In genomic region chr3:108401692-108402527, GRCm38 (mm10) we compare ENCODE assay signal across 7 mouse cellular contexts. TPM values are rescaled to one million over a fixed set of nuclear protein-coding genes. Genes with fewer than 3 reads are reported as not detected.
DNase-seq lines count a peak whose midpoint lies in the region; ATAC-seq lines count a peak whose summit lies in the region.

No protein-coding gene starts in this region.

- intact Hi-C loops in gastrocnemius, postnatal 36 days (cut with DNase I) = loop anchor here (2.0 kb wide), 1 partner anchor 161 kb away; the partner anchor contains the start of gene Tmem167b
- intact Hi-C loops in left cerebral cortex, postnatal 4 days (cut with DNase I) = loop anchor here (5.0 kb wide), 1 partner anchor 150 kb away; no protein-coding TSS in a partner anchor

- no peaks in the 10 kb centered on the region for H3K27me3 ChIP-seq in intestine, embryonic 15.5 days (replicated peaks)
- H3K27me3 ChIP-seq in midbrain, embryonic 12.5 days = no peaks in the 10 kb centered on the region

- H3K9ac ChIP-seq in intestine, embryonic 15.5 days = peak overlapping the region; percentile 30; the same call in 1 of the 2 replicates
- H3K9ac ChIP-seq in midbrain, embryonic 12.5 days (replicated peaks) = no peak overlapping the region

- H3K4me3 ChIP-seq in intestine, embryonic 15.5 days (replicated peaks) = peak overlapping the region; percentile 9; the same call in 1 of the 2 replicates
- H3K4me3 ChIP-seq in midbrain, embryonic 12.5 days = no peak overlapping the region

- 0 out of 2 replicates have a peak, but pooled peaks cover 4% of the 10 kb centered on the region for H3K36me3 ChIP-seq in intestine, embryonic 15.5 days
- H3K36me3 ChIP-seq in midbrain, embryonic 12.5 days = peaks cover 87% of the 10 kb centered on the region

- ATAC-seq in intestine, embryonic 15.5 days = peak; percentile 96
- peak; percentile 84 for ATAC-seq in midbrain, embryonic 12.5 days (ENCODE audit: low FRiP score, low read depth)

- peak; percentile 90 for DNase-seq in adrenal gland, adult 2 months
- peak; percentile 77 for DNase-seq in embryo, embryonic 11.5 days (ENCODE audit: low read depth, low spot score)
- peak; percentile 76 to 84 for DNase-seq in gastrocnemius, postnatal 36 days
- DNase-seq in left cerebral cortex, postnatal 4 days = peak; percentile 98
- DNase-seq in skeletal muscle tissue, adult 2 months (ENCODE audit: low read depth, low spot score) = peak; percentile 96

- H3K4me2 ChIP-seq in intestine, embryonic 15.5 days (replicated peaks) = peak overlapping the region; percentile 51
- H3K4me2 ChIP-seq in midbrain, embryonic 12.5 days (replicated peaks) = 0 out of 2 replicates have a peak overlapping the region, but pooled peaks have one; percentile 12

- no peak overlapping the region for H3K27ac ChIP-seq in intestine, embryonic 15.5 days
- H3K27ac ChIP-seq in midbrain, embryonic 12.5 days (replicated peaks) = peak overlapping the region; percentile 73

- no peaks in the 10 kb centered on the region for H3K9me3 ChIP-seq in intestine, embryonic 15.5 days
- H3K9me3 ChIP-seq in midbrain, embryonic 12.5 days = no peaks in the 10 kb centered on the region

- peaks cover 4% of the 10 kb centered on the region for H3K4me1 ChIP-seq in intestine, embryonic 15.5 days (replicated peaks)
- peaks cover 31% of the 10 kb centered on the region for H3K4me1 ChIP-seq in midbrain, embryonic 12.5 days

- 36% methylated on average over 22 of the region's 22 CpGs for WGBS in intestine, embryonic 15.5 days
- WGBS in midbrain, embryonic 12.5 days = 42% methylated on average over 22 of the region's 22 CpGs

RNA-seq across cellular contexts. Expression of gene Celsr2, which starts 13.4 kb away (rescaled TPM):
- total RNA-seq in adrenal gland, adult 2 months (2021) = 1 to 10 TPM; 6.1 to 8.3 TPM
- polyA plus RNA-seq in adrenal gland, adult 2 months (2012; rRNA removed) = 9.9 and 17.1 TPM in 2 replicates
- 1 to 10 TPM; 6.4 to 8.2 TPM for total RNA-seq in gastrocnemius, postnatal 36 days (2021)
- polyA plus RNA-seq in intestine, embryonic 15.5 days (2015; fragmentation: Nextera tagmentation; extraction: Ambion mirVana) = 3.2 and 6.1 TPM in 2 replicates
- 100 to 1,000 TPM; 136 to 149 TPM for total RNA-seq in left cerebral cortex, postnatal 4 days (2021)
- polyA plus RNA-seq in midbrain, embryonic 12.5 days (2016; fragmentation: Nextera tagmentation; extraction: Ambion mirVana) = 73.3 and 78.2 TPM in 2 replicates

RNA-seq across cellular contexts. Expression of gene Psrc1, which starts 18.3 kb away (rescaled TPM):
- 1 to 10 TPM in 1 of 2 experiments, under 1 TPM in 1; 0.66 to 1.3 TPM for total RNA-seq in adrenal gland, adult 2 months (2021)
- polyA plus RNA-seq in adrenal gland, adult 2 months (2012; rRNA removed) = 2.6 and 4.0 TPM in 2 replicates
- total RNA-seq in gastrocnemius, postnatal 36 days (2021) = under 1 TPM; 0.26 to 0.32 TPM
- 28.8 and 30.3 TPM in 2 replicates for polyA plus RNA-seq in intestine, embryonic 15.5 days (2015; fragmentation: Nextera tagmentation; extraction: Ambion mirVana)
- 1 to 10 TPM; 4.3 to 6.9 TPM for total RNA-seq in left cerebral cortex, postnatal 4 days (2021)
- 60.6 and 61.9 TPM in 2 replicates for polyA plus RNA-seq in midbrain, embryonic 12.5 days (2016; fragmentation: Nextera tagmentation; extraction: Ambion mirVana)

RNA-seq across cellular contexts. Expression of gene Mybphl, which starts 37.2 kb away (rescaled TPM):
- not detected for total RNA-seq in adrenal gland, adult 2 months (2021)
- polyA plus RNA-seq in adrenal gland, adult 2 months (2012; rRNA removed) = not detected in 2 replicates
- total RNA-seq in gastrocnemius, postnatal 36 days (2021) = not detected
- not detected in 2 replicates for polyA plus RNA-seq in intestine, embryonic 15.5 days (2015; fragmentation: Nextera tagmentation; extraction: Ambion mirVana)
- total RNA-seq in left cerebral cortex, postnatal 4 days (2021) = under 1 TPM in 1 of 2 experiments, not detected in 1; 0.30 TPM
- not detected in 2 replicates for polyA plus RNA-seq in midbrain, embryonic 12.5 days (2016; fragmentation: Nextera tagmentation; extraction: Ambion mirVana)

RNA-seq across cellular contexts. Expression of gene Sars, which starts 43.1 kb away (rescaled TPM):
- 100 to 1,000 TPM; 198 to 212 TPM for total RNA-seq in adrenal gland, adult 2 months (2021)
- polyA plus RNA-seq in adrenal gland, adult 2 months (2012; rRNA removed) = 23.8 and 32.6 TPM in 2 replicates
- 100 to 1,000 TPM; 114 to 119 TPM for total RNA-seq in gastrocnemius, postnatal 36 days (2021)
- 145 and 150 TPM in 2 replicates for polyA plus RNA-seq in intestine, embryonic 15.5 days (2015; fragmentation: Nextera tagmentation; extraction: Ambion mirVana)
- 100 to 1,000 TPM; 194 to 199 TPM for total RNA-seq in left cerebral cortex, postnatal 4 days (2021)
- polyA plus RNA-seq in midbrain, embryonic 12.5 days (2016; fragmentation: Nextera tagmentation; extraction: Ambion mirVana) = 184 and 192 TPM in 2 replicates

Comparison
In these comparisons a context has a peak if more than half of its experiments do, and no peak if none do; other contexts are left out.
1. RNA of gene Celsr2, which starts 13.4 kb away (total RNA-seq): 136 to 149 TPM in left cerebral cortex, postnatal 4 days; 6.1 to 8.3 TPM in adrenal gland, adult 2 months and 6.4 to 8.2 TPM in gastrocnemius, postnatal 36 days; every median in the first group is over 10 times any median in the second.
2. Peak in every context shown above with its lines, with median percentiles within 50 percentile points of each other: DNase-seq.